23 mouse cellular contexts compared by ENCODE assay signal in the genomic region with DNA sequence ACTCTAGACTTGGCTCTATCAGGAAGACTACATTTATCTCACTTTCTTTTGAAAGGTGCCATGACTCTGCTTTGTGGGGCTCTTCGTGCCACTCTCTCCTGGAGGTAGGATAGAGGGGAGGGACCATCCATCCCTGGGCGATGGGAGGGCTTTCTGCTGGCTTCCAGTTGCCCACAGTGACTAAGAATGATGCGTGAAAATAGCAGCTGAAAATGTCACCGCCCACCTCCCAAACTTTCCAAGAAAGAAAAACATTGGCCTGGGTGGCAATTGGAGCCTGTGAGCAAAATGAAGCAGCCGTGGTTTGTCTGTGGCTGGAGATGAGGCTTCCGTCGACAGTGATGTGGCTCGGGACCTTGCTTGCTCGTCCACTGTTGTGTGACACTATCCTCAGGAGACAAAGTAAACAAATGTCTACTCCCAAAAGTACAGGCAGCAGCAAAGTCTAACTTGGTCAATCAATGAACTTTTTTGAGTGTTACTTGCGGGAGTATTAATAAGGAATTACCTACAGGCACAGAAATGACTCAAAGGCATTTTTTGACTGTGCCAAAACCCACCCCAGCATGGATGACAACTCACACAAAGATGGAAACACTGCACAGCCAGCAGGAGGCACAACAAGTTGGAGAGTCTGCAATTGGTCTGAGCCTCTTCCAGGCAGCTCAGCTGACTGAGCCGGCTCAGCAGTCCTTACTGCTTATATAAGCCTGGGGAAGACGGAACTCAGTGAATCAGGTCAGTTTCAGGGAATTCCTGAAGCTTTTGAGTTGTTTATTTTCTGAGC. TPM values are rescaled to one million over a fixed set of nuclear protein-coding genes. Genes with fewer than 3 reads are reported as not detected.
A peak's percentile ranks its signal among the peaks of the same experiment; 100 is the strongest.
DNase-seq lines count a peak whose midpoint lies in the region; TF ChIP-seq lines count a peak whose summit lies in the region.
"Had no signal": no experiment of that assay in that cellular context is flagged by ENCODE, and none has a peak within 500 bp of the region (broad histone marks: within the 10 kb centered on the region; RNA-seq: fewer than 3 reads in every experiment).

No protein-coding gene starts in this region.

- DNase-seq in layer of hippocampus, adult 2 months (ENCODE audit: low spot score in 2 of 2): no peak
- DNase-seq in layer of hippocampus, adult 8-10 months (ENCODE audit: low spot score in 2 of 2): no peak
- DNase-seq in 3T3-L1 (ENCODE audit: low read depth, low spot score): peak; percentile 25
- DNase-seq in left cerebral cortex, postnatal 25 days (ENCODE audit: low spot score in 2 of 2): peak; percentile 50 to 95
- peak; percentile 46 to 72 for DNase-seq in right cerebral cortex, postnatal 36 days (ENCODE audit: low spot score in 2 of 2)
- DNase-seq in ovary, postnatal 10 days (ENCODE audit: low spot score): no peak
- DNase-seq in kidney, adult 11 months: no peak
- DNase-seq: adrenal gland, postnatal 25 days; cerebellum, adult 9-10 months; gastrocnemius, adult 2 months; heart, postnatal 4 days; kidney, adult 2 months; kidney, postnatal 14 days; lung, embryonic 14.5 days; spleen, adult 18-20 months; thymus, postnatal 25 days had no signal

- TF ChIP-seq CTCF in layer of hippocampus, adult 2 months (conservative IDR thresholded peaks at IDR 0.05): peak; percentile 11; the same call in 1 of the 2 replicates

- no peak overlapping the region for H3K4me3 ChIP-seq in layer of hippocampus, adult 2 months
- H3K4me3 ChIP-seq: embryonic facial prominence, embryonic 15.5 days; forebrain, embryonic 15.5 days; gastrocnemius, adult 2 months; heart, embryonic 10.5 days; limb, embryonic 15.5 days; midbrain, embryonic 13.5 days had no signal

- intact Hi-C loops in left cerebral cortex, postnatal 25 days (cut with DNase I): no loop called here

- H3K27ac ChIP-seq in layer of hippocampus, adult 2 months: no peak overlapping the region
- H3K27ac ChIP-seq: embryonic facial prominence, embryonic 15.5 days; forebrain, embryonic 15.5 days; gastrocnemius, adult 2 months; heart, embryonic 10.5 days; hindbrain, embryonic 14.5 days; limb, embryonic 15.5 days; liver, embryonic 14.5 days; midbrain, embryonic 13.5 days had no signal

RNA-seq across cellular contexts. Expression of a gene that starts 21.4 kb away (rescaled TPM):
- 10 to 100 TPM in 1 of 2 experiments, 1 to 10 TPM in 1; 8.8 to 11.9 TPM for total RNA-seq in layer of hippocampus, adult 2 months (2021)
- total RNA-seq in layer of hippocampus, adult 8-10 months (2022): 10 to 100 TPM in 2 of 4 experiments, 1 to 10 TPM in 2; 6.6 to 12.2 (median 9.3) TPM
- total RNA-seq in left cerebral cortex, postnatal 25 days (2021): 10 to 100 TPM; 14.2 to 16.9 TPM

RNA-seq across cellular contexts. Expression of a gene that starts 42.6 kb away (rescaled TPM):
- 1 to 10 TPM; 1.4 to 1.7 TPM for total RNA-seq in layer of hippocampus, adult 2 months (2021)
- total RNA-seq in layer of hippocampus, adult 8-10 months (2022): 1 to 10 TPM; 1.3 to 1.8 (median 1.7) TPM
- total RNA-seq in left cerebral cortex, postnatal 25 days (2021): 1 to 10 TPM; 1.1 to 1.2 TPM

RNA-seq across cellular contexts. Expression of a gene that starts 46.0 kb away (rescaled TPM):
- 10 to 100 TPM; 32.0 to 33.3 TPM for total RNA-seq in layer of hippocampus, adult 2 months (2021)
- 10 to 100 TPM; 29.0 to 35.4 (median 33.0) TPM for total RNA-seq in layer of hippocampus, adult 8-10 months (2022)
- total RNA-seq in left cerebral cortex, postnatal 25 days (2021): 10 to 100 TPM; 32.5 to 34.5 TPM

Comparison
In these comparisons a context has a peak if more than half of its experiments do, and no peak if none do; other contexts are left out.
1. DNase-seq: peak in 3T3-L1 (single experiment), left cerebral cortex, postnatal 25 days (2 of 2) and right cerebral cortex, postnatal 36 days (2 of 2); none in layer of hippocampus, adult 2 months (0 of 2), layer of hippocampus, adult 8-10 months (0 of 2), ovary, postnatal 10 days (single experiment) and kidney, adult 11 months (single experiment).